Mouse (Mus musculus): Measurements from ENCODE around the gene Dock4.

GRCm38 (mm10) chr12:40813474-40813873 is 367.7 kb downstream of the Dock4 start:
- TF ChIP-seq ZKSCAN1 (IDR thresholded peaks at IDR 0.05; ENCODE audit: borderline replicate concordance, low read depth, low read length) (no peak), CTCF (conservative IDR thresholded peaks at IDR 0.05 in 1 of 2, IDR thresholded peaks at IDR 0.05 in 1 of 2; ENCODE audit: low read depth in 2 of 2, low read length in 2 of 2) (no peak), POLR2AphosphoS2 (IDR thresholded peaks at IDR 0.05; ENCODE audit: low read depth, low read length) (no peak), POLR2A (IDR thresholded peaks at IDR 0.05; ENCODE audit: low read depth, low read length) (no peak), RAD21 (IDR thresholded peaks at IDR 0.05; ENCODE audit: low read depth, low read length) (no peak)

Data from CH12.LX (cell line).